Mouse (Mus musculus) megakaryocyte, embryonic 14.5 days (primary cell): Measurements from ENCODE around the gene Ccdc114.

Source experiments
- FLI1 ChIP-seq: IDR thresholded peaks from 2 replicates; pipeline ENCODE4 v1.6.1; 2012; ENCODE audit warnings: low read length, inconsistent platforms, mixed read lengths
- GATA1 ChIP-seq: IDR thresholded peaks from 3 replicates; pipeline ENCODE4 v1.6.1; 2012; ENCODE audit warnings: mixed read lengths, low read length, inconsistent platforms, borderline replicate concordance

- TF ChIP-seq GATA1 = no peak
- TF ChIP-seq FLI1 = no peak
Observed at GRCm38 (mm10) chr7:45897258-45897757, 26.6 kb upstream of the Ccdc114 start.
